12 mouse cellular contexts compared by ENCODE assay signal in the genomic region with DNA sequence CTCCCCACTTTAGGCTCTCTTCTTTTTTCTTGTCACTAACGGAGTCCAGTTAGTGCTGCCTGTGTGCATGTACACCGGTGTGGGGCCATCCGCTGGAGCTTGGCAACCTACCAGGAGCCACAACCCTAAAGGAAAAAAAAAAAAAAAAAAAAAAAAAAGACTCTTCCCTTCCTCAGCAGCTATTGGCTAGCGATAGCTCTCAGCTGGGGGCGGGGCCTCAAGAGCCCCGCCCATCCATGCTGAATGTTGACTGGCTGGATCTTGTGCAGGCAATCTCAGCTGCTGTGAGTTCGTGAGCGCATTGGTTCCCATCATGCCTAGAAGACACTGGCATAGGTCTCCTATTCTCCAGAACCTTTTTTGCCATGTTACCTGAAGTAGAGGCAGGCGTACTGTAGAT. TPM values are rescaled to one million over a fixed set of nuclear protein-coding genes. Genes with fewer than 3 reads are reported as not detected.
DNase-seq lines count a peak whose midpoint lies in the region; ATAC-seq and TF ChIP-seq lines count a peak whose summit lies in the region.
"Had no signal": no experiment of that assay in that cellular context is flagged by ENCODE, and none has a peak within 500 bp of the region (broad histone marks: within the 10 kb centered on the region; RNA-seq: fewer than 3 reads in every experiment).

No protein-coding gene starts in this region.

- peak; percentile 33 for DNase-seq in forebrain, postnatal 0 days
- no peak for DNase-seq in forebrain, embryonic 11.5 days (ENCODE audit: low spot score)
- peak; percentile 47 for DNase-seq in midbrain, embryonic 14.5 days
- DNase-seq in embryo, embryonic 11 days: peak; percentile 51
- peak; percentile 58 for DNase-seq in retina, postnatal 1 day
- DNase-seq in natural killer cell, adult 2 months (ENCODE audit: low spot score in 2 of 2): no peak
- DNase-seq in adrenal gland, postnatal 14 days: no peak
- DNase-seq: cerebellum, adult 11-12 months had no signal

- no peak for ATAC-seq in forebrain, postnatal 0 days
- no peak for ATAC-seq in forebrain, embryonic 11.5 days (replicated peaks; ENCODE audit: low FRiP score)
- ATAC-seq in midbrain, embryonic 14.5 days (ENCODE audit: low FRiP score, low TSS enrichment): no peak
- no peak for ATAC-seq in midbrain, embryonic 16.5 days

- H3K9me3 ChIP-seq in forebrain, postnatal 0 days (ENCODE audit: low read length): no peaks in the 10 kb centered on the region
- no peaks in the 10 kb centered on the region for H3K9me3 ChIP-seq in forebrain, embryonic 11.5 days (ENCODE audit: control insufficient read depth, low read length)
- no peaks in the 10 kb centered on the region for H3K9me3 ChIP-seq in midbrain, embryonic 14.5 days (ENCODE audit: control insufficient read depth, low read length)
- H3K9me3 ChIP-seq in midbrain, embryonic 16.5 days (replicated peaks; ENCODE audit: control insufficient read depth, low read length, poor library complexity, severe bottlenecking): no peaks in the 10 kb centered on the region
- H3K9me3 ChIP-seq: limb, embryonic 13.5 days; midbrain, embryonic 12.5 days; stomach, embryonic 15.5 days had no signal

- no peak overlapping the region for H3K27ac ChIP-seq in forebrain, postnatal 0 days (ENCODE audit: low read depth, low read length)
- no peak overlapping the region for H3K27ac ChIP-seq in forebrain, embryonic 11.5 days (ENCODE audit: low read depth, low read length)
- no peak overlapping the region for H3K27ac ChIP-seq in midbrain, embryonic 14.5 days (replicated peaks; ENCODE audit: low read depth, low read length)
- H3K27ac ChIP-seq in midbrain, embryonic 16.5 days (ENCODE audit: low read length): no peak overlapping the region
- H3K27ac ChIP-seq: limb, embryonic 13.5 days; midbrain, embryonic 12.5 days; stomach, embryonic 15.5 days had no signal

- H3K4me2 ChIP-seq in forebrain, postnatal 0 days (ENCODE audit: low read depth): no peak overlapping the region
- no peak overlapping the region for H3K4me2 ChIP-seq in forebrain, embryonic 11.5 days (ENCODE audit: low read depth, low read length, severe bottlenecking)
- H3K4me2 ChIP-seq in midbrain, embryonic 14.5 days (ENCODE audit: low read length): no peak overlapping the region
- H3K4me2 ChIP-seq in midbrain, embryonic 16.5 days (ENCODE audit: low read length): no peak overlapping the region
- H3K4me2 ChIP-seq: limb, embryonic 13.5 days; midbrain, embryonic 12.5 days; stomach, embryonic 15.5 days had no signal

- 19% methylated on average over 9 of the region's 9 CpGs for WGBS in forebrain, postnatal 0 days
- WGBS in forebrain, embryonic 11.5 days: 14% methylated on average over 9 of the region's 9 CpGs
- WGBS in midbrain, embryonic 14.5 days: 21% methylated on average over 9 of the region's 9 CpGs
- 13% methylated on average over 9 of the region's 9 CpGs for WGBS in midbrain, embryonic 16.5 days

- no peak overlapping the region for H3K9ac ChIP-seq in forebrain, postnatal 0 days
- H3K9ac ChIP-seq in forebrain, embryonic 11.5 days (ENCODE audit: low read length): no peak overlapping the region
- no peak overlapping the region for H3K9ac ChIP-seq in midbrain, embryonic 14.5 days (replicated peaks; ENCODE audit: low read length)
- H3K9ac ChIP-seq in midbrain, embryonic 16.5 days (ENCODE audit: low read depth, low read length): no peak overlapping the region
- H3K9ac ChIP-seq: limb, embryonic 13.5 days; midbrain, embryonic 12.5 days; stomach, embryonic 15.5 days had no signal

- peaks cover 3% of the 10 kb centered on the region; the same call in 1 of the 2 replicates for H3K36me3 ChIP-seq in forebrain, postnatal 0 days (ENCODE audit: insufficient read depth)
- H3K36me3 ChIP-seq in forebrain, embryonic 11.5 days (ENCODE audit: control insufficient read depth, insufficient read depth, low read length): no peaks in the 10 kb centered on the region
- H3K36me3 ChIP-seq in midbrain, embryonic 14.5 days (ENCODE audit: control insufficient read depth, insufficient read depth, low read length): no peaks in the 10 kb centered on the region
- no peaks in the 10 kb centered on the region for H3K36me3 ChIP-seq in midbrain, embryonic 16.5 days (ENCODE audit: control insufficient read depth, insufficient read depth, low read length)
- H3K36me3 ChIP-seq: limb, embryonic 13.5 days; midbrain, embryonic 12.5 days; stomach, embryonic 15.5 days had no signal

- peaks cover 9% of the 10 kb centered on the region; the same call in 1 of the 2 replicates for H3K4me1 ChIP-seq in forebrain, postnatal 0 days (ENCODE audit: insufficient read depth)
- H3K4me1 ChIP-seq in forebrain, embryonic 11.5 days (replicated peaks; ENCODE audit: control insufficient read depth, insufficient read depth, low read length): 0 out of 2 replicates have a peak, but pooled peaks cover 3% of the 10 kb centered on the region
- H3K4me1 ChIP-seq in midbrain, embryonic 14.5 days (ENCODE audit: control insufficient read depth, insufficient read depth, low read length): no peaks in the 10 kb centered on the region
- peaks cover 6% of the 10 kb centered on the region for H3K4me1 ChIP-seq in midbrain, embryonic 16.5 days (ENCODE audit: control insufficient read depth, insufficient read depth, low read length)
- H3K4me1 ChIP-seq: limb, embryonic 13.5 days; stomach, embryonic 15.5 days had no signal

- no peak for TF ChIP-seq CTCF in forebrain, postnatal 0 days (IDR thresholded peaks at IDR 0.05; ENCODE audit: low read depth)

- H3K4me3 ChIP-seq in forebrain, postnatal 0 days (ENCODE audit: low read depth, low read length): no peak overlapping the region
- no peak overlapping the region for H3K4me3 ChIP-seq in forebrain, embryonic 11.5 days (ENCODE audit: low read depth, low read length)
- H3K4me3 ChIP-seq in midbrain, embryonic 14.5 days (replicated peaks; ENCODE audit: low read depth, low read length): no peak overlapping the region
- H3K4me3 ChIP-seq in midbrain, embryonic 16.5 days (ENCODE audit: low read depth, low read length): no peak overlapping the region
- H3K4me3 ChIP-seq: limb, embryonic 13.5 days; midbrain, embryonic 12.5 days; stomach, embryonic 15.5 days had no signal

- no peaks in the 10 kb centered on the region for H3K27me3 ChIP-seq in forebrain, postnatal 0 days (ENCODE audit: insufficient read depth, low read length)
- H3K27me3 ChIP-seq in forebrain, embryonic 11.5 days (ENCODE audit: control insufficient read depth, insufficient read depth, low read length): no peaks in the 10 kb centered on the region
- no peaks in the 10 kb centered on the region for H3K27me3 ChIP-seq in midbrain, embryonic 14.5 days (ENCODE audit: control insufficient read depth, insufficient read depth, low read length)
- no peaks in the 10 kb centered on the region for H3K27me3 ChIP-seq in midbrain, embryonic 16.5 days (ENCODE audit: control insufficient read depth, insufficient read depth, low read depth, low read length)
- H3K27me3 ChIP-seq: stomach, embryonic 15.5 days had no signal

RNA-seq across cellular contexts. Expression of gene Gm1043, which starts 44.5 kb away (rescaled TPM):
- 22.1 and 26.4 TPM in 2 replicates for total RNA-seq in forebrain, postnatal 0 days (2014; rRNA removed)
- polyA plus RNA-seq in forebrain, postnatal 0 days (2015; fragmentation: Nextera tagmentation; extraction: Ambion mirVana): 1.1 and 1.4 TPM in 2 replicates
- 0.03 and 0.07 TPM in 2 replicates for polyA plus RNA-seq in forebrain, embryonic 11.5 days (2014; fragmentation: Nextera tagmentation; extraction: Ambion mirVana)
- 1.7 and 2.0 TPM in 2 replicates for polyA plus RNA-seq in midbrain, embryonic 14.5 days (2014; fragmentation: Nextera tagmentation; extraction: Ambion mirVana)
- 2.3 and 3.0 TPM in 2 replicates for polyA plus RNA-seq in midbrain, embryonic 16.5 days (2015; fragmentation: Nextera tagmentation; extraction: Ambion mirVana)
- 0.19 and 0.98 TPM in 2 replicates for total RNA-seq in adrenal gland, postnatal 14 days (2021)

RNA-seq across cellular contexts. Expression of gene Wfs1, which starts 51.7 kb away (rescaled TPM):
- total RNA-seq in forebrain, postnatal 0 days (2014; rRNA removed): 9.6 and 12.9 TPM in 2 replicates
- 10.3 and 16.9 TPM in 2 replicates for polyA plus RNA-seq in forebrain, postnatal 0 days (2015; fragmentation: Nextera tagmentation; extraction: Ambion mirVana)
- 8.8 and 9.3 TPM in 2 replicates for polyA plus RNA-seq in forebrain, embryonic 11.5 days (2014; fragmentation: Nextera tagmentation; extraction: Ambion mirVana)
- polyA plus RNA-seq in midbrain, embryonic 14.5 days (2014; fragmentation: Nextera tagmentation; extraction: Ambion mirVana): 4.6 and 5.2 TPM in 2 replicates
- 10.3 and 11.1 TPM in 2 replicates for polyA plus RNA-seq in midbrain, embryonic 16.5 days (2015; fragmentation: Nextera tagmentation; extraction: Ambion mirVana)
- 23.7 and 24.3 TPM in 2 replicates for total RNA-seq in adrenal gland, postnatal 14 days (2021)

Comparison
In these comparisons a context has a peak if more than half of its experiments do, and no peak if none do; other contexts are left out.
1. DNase-seq: peak in forebrain, postnatal 0 days (single experiment), midbrain, embryonic 14.5 days (single experiment), embryo, embryonic 11 days (single experiment) and retina, postnatal 1 day (single experiment); none in forebrain, embryonic 11.5 days (single experiment), natural killer cell, adult 2 months (0 of 2) and adrenal gland, postnatal 14 days (single experiment).